Mouse (Mus musculus) liver, adult 2 months (tissue): ENCODE data around the gene Dgkg.

ENCODE experiments used
- CTCF ChIP-seq: fragments of 200-500 bp; IDR thresholded peaks from 2 replicates; pipeline ENCODE4 v1.5.1; 2011; ENCODE audit warnings: low read depth, low read length, control low read depth
- POLR2A ChIP-seq: fragments of 200-500 bp; IDR thresholded peaks from 2 replicates; pipeline ENCODE4 v1.6.1; 2011; ENCODE audit warnings: low read length, control low read depth; ENCODE audit not compliant: insufficient read depth; ENCODE audit errors: extremely low read depth

DNA sequence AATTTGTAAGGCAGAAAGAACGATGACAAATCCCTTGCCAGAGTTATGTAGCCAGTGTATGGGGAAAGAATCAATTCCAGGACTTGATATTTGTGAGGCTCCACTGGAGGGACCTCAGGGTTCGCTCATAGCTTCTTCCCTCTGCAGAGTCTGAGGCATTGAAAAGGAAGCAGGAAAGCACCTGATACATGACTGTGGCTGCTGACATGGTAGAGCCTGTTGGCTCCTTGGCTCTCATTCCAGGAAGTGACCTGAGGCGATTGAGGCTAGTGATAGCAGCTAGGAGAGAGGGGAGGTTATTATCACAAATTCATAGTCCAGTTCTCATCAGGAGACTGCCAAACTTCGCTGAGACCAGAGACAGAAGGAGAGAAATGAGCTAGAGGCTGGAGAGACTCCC lies 17.1 kb upstream of the Dgkg start:
- TF ChIP-seq POLR2A: no peak
- TF ChIP-seq CTCF: no peak
